Mouse (Mus musculus) liver, adult 2 months (tissue): ENCODE results near the gene Mcoln3.

Experiments
- CTCF ChIP-seq: fragments of 200-500 bp; IDR thresholded peaks from 2 replicates; pipeline ENCODE4 v1.5.1; 2011; ENCODE audit warnings: low read depth, low read length, control low read depth
- POLR2A ChIP-seq: fragments of 200-500 bp; IDR thresholded peaks from 2 replicates; pipeline ENCODE4 v1.6.1; 2011; ENCODE audit warnings: low read length, control low read depth; ENCODE audit not compliant: insufficient read depth; ENCODE audit errors: extremely low read depth

- peak; percentile 84 for TF ChIP-seq CTCF
- no peak for TF ChIP-seq POLR2A
Measured at GRCm38 (mm10) chr3:146180986-146181385, 63.7 kb downstream of the Mcoln3 start.
